Mouse (Mus musculus) forebrain, embryonic 11.5 days (tissue): ENCODE measurements around the gene Meig1. TPM values are rescaled to one million over a fixed set of nuclear protein-coding genes. Genes with fewer than 3 reads are reported as not detected.

Experiments
- ATAC-seq: fragments of 200-750 bp; cut with Nextera tagmentation; replicated peaks from 2 replicates; pipeline ENCODE4 v1.8.0; 2017; ENCODE audit warnings: moderate TSS enrichment; ENCODE audit not compliant: low FRiP score
- DNase-seq: peaks from one replicate; pipeline ENCODE4 v3.0.0-alpha.2; 2017; ENCODE audit warnings: low spot score
- H3K27ac ChIP-seq: fragments of 300-500 bp; sonication (generic); 2 replicates; pipeline ENCODE4 v1.5.1; 2014; ENCODE audit warnings: low read depth, low read length
- H3K27me3 ChIP-seq: fragments of 300-500 bp; sonication (generic); 2 replicates; pipeline ENCODE4 v1.6.1; 2014; ENCODE audit warnings: mild to moderate bottlenecking, low read length, mixed read lengths; ENCODE audit not compliant: control insufficient read depth, insufficient read depth
- H3K36me3 ChIP-seq: fragments of 300-500 bp; sonication (generic); 2 replicates; pipeline ENCODE4 v1.6.1; 2014; ENCODE audit warnings: mild to moderate bottlenecking, low read length, moderate library complexity, mixed read lengths; ENCODE audit not compliant: control insufficient read depth, insufficient read depth
- H3K4me1 ChIP-seq: fragments of 300-500 bp; sonication (generic); replicated peaks from 2 replicates; pipeline ENCODE4 v1.6.1; 2014; ENCODE audit warnings: low read length, mixed read lengths; ENCODE audit not compliant: control insufficient read depth, insufficient read depth
- H3K4me2 ChIP-seq: fragments of 300-500 bp; sonication (generic); 2 replicates; pipeline ENCODE4 v1.6.1; 2014; ENCODE audit warnings: low read depth, mild to moderate bottlenecking, low read length, moderate library complexity, mixed read lengths; ENCODE audit not compliant: severe bottlenecking
- H3K4me3 ChIP-seq: fragments of 300-500 bp; sonication (generic); 2 replicates; pipeline ENCODE4 v1.5.1; 2014; ENCODE audit warnings: low read depth, low read length
- H3K9ac ChIP-seq: fragments of 300-500 bp; sonication (generic); 2 replicates; pipeline ENCODE4 v1.6.1; 2014; ENCODE audit warnings: low read length
- H3K9me3 ChIP-seq: fragments of 300-500 bp; sonication (generic); 2 replicates; pipeline ENCODE4 v1.6.1; 2016; ENCODE audit warnings: low read length, mixed read lengths; ENCODE audit not compliant: control insufficient read depth
- WGBS: fragments of 180-500 bp; shearing (Covaris S2); extraction: QIAGEN DNeasy Blood & Tissue Kit; methylation state at CpG from one replicate; pipeline ENCODE4 v1.1.7; 2014; 5-methylcytosine and 5-hydroxymethylcytosine counted together
- polyA plus RNA-seq: library from polyadenylated mRNA; unstranded; fragments of >200 nt; fragmentation: Nextera tagmentation; extraction: Ambion mirVana; gene quantifications from 2 replicates; pipeline ENCODE4 v1.2.1, GENCODE M21; 2014

The Meig1 gene
- polyA plus RNA-seq, 1 experiment from 2014 or later, result 0.53 TPM

- ATAC-seq (no peak), DNase-seq (no peak)
- no peak overlapping the region for H3K27ac ChIP-seq
- H3K4me1 ChIP-seq, result no peaks in the 10 kb centered on the region; the same call in 1 of the 2 replicates
- peak overlapping the region; percentile 93 for H3K4me2 ChIP-seq
- peak overlapping the region; percentile 65 for H3K4me3 ChIP-seq
- no peaks in the 10 kb centered on the region for H3K9me3 ChIP-seq
- 13% methylated on average over 9 of the region's 10 CpGs for WGBS
- H3K27me3 ChIP-seq, result no peaks in the 10 kb centered on the region
- peak overlapping the region; percentile 60 for H3K9ac ChIP-seq
- H3K36me3 ChIP-seq, result no peaks in the 10 kb centered on the region
Observed at GRCm38 (mm10) chr2:3424579-3424910, 2.1 kb upstream of the Meig1 start.

GRCm38 (mm10) chr2:3423841-3424578 lies 1.6 kb upstream of the Meig1 start, which contains the start of gene Dclre1c:
Dclre1c (plus strand) TSS chr2:3424131.
- Histone ChIP-seq H3K36me3 (no peaks in the 10 kb centered on the region), H3K27me3 (no peaks in the 10 kb centered on the region), H3K27ac (no peak within 1 kb of the TSS), H3K4me3 (peak within 1 kb of the TSS; percentile 65), H3K9ac (peak within 1 kb of the TSS; percentile 60), H3K9me3 (no peaks in the 10 kb centered on the region), H3K4me2 (peak within 1 kb of the TSS; percentile 93), H3K4me1 (no peaks in the 10 kb centered on the region; the same call in 1 of the 2 replicates)
- ATAC-seq, result peak; percentile 99
- WGBS, result 1% methylated on average over 29 of the region's 29 CpGs
- peak; percentile 92 for DNase-seq

GRCm38 (mm10) chr2:3420157-3420556 lies 2.3 kb downstream of the Meig1 start:
- peaks cover 6% of the 10 kb centered on the region; the same call in 1 of the 2 replicates for H3K27me3 ChIP-seq
- DNase-seq, result no peak
- no peaks in the 10 kb centered on the region for H3K36me3 ChIP-seq
- H3K27ac ChIP-seq, result no peak overlapping the region
- no peak for ATAC-seq
- H3K4me2 ChIP-seq, result no peak overlapping the region
- H3K9ac ChIP-seq, result no peak overlapping the region
- H3K9me3 ChIP-seq, result no peaks in the 10 kb centered on the region
- 49% methylated on average over 4 of the region's 4 CpGs for WGBS
- peaks cover 4% of the 10 kb centered on the region for H3K4me1 ChIP-seq
- no peak overlapping the region for H3K4me3 ChIP-seq

GRCm38 (mm10) chr2:3418883-3419431 lies 3.5 kb downstream of the Meig1 start:
- Histone ChIP-seq H3K4me3 (peak overlapping the region; percentile 47), H3K9me3 (no peaks in the 10 kb centered on the region), H3K36me3 (no peaks in the 10 kb centered on the region), H3K27me3 (peaks cover 6% of the 10 kb centered on the region; the same call in 1 of the 2 replicates), H3K27ac (no peak overlapping the region), H3K4me2 (peak overlapping the region; percentile 78), H3K9ac (peak overlapping the region; percentile 39; the same call in 1 of the 2 replicates), H3K4me1 (peaks cover 4% of the 10 kb centered on the region; the same call in 1 of the 2 replicates)
- peak; percentile 94 for ATAC-seq
- 2% methylated on average over 38 of the region's 38 CpGs for WGBS
- DNase-seq, result peak; percentile 97

GRCm38 (mm10) chr2:3415676-3416075 lies 6.8 kb downstream of the Meig1 start:
- peaks cover 6% of the 10 kb centered on the region; the same call in 1 of the 2 replicates for H3K27me3 ChIP-seq
- ATAC-seq (no peak), DNase-seq (no peak)
- no peak overlapping the region for H3K4me2 ChIP-seq
- no peaks in the 10 kb centered on the region for H3K36me3 ChIP-seq
- no peak overlapping the region for H3K9ac ChIP-seq
- H3K9me3 ChIP-seq, result no peaks in the 10 kb centered on the region
- H3K4me1 ChIP-seq, result peaks cover 4% of the 10 kb centered on the region; the same call in 1 of the 2 replicates
- H3K27ac ChIP-seq, result no peak overlapping the region
- no peak overlapping the region for H3K4me3 ChIP-seq
- 60% methylated on average over 1 of the region's 1 CpGs for WGBS

- Histone ChIP-seq H3K27ac (no peak overlapping the region), H3K9me3 (no peaks in the 10 kb centered on the region), H3K4me1 (peaks cover 4% of the 10 kb centered on the region; the same call in 1 of the 2 replicates), H3K27me3 (peaks cover 6% of the 10 kb centered on the region; the same call in 1 of the 2 replicates), H3K4me2 (no peak overlapping the region), H3K9ac (no peak overlapping the region), H3K36me3 (no peaks in the 10 kb centered on the region), H3K4me3 (no peak overlapping the region)
- DNase-seq, result peak; percentile 79
- 34% methylated on average over 4 of the region's 4 CpGs for WGBS
- no peak for ATAC-seq
Observed at GRCm38 (mm10) chr2:3414241-3414640, 8.2 kb downstream of the Meig1 start.

- 83% methylated on average over 7 of the region's 7 CpGs for WGBS
- no peaks in the 10 kb centered on the region for H3K36me3 ChIP-seq
- H3K9me3 ChIP-seq, result no peaks in the 10 kb centered on the region
- no peaks in the 10 kb centered on the region for H3K4me1 ChIP-seq
- H3K4me2 ChIP-seq, result no peak overlapping the region
- H3K27ac ChIP-seq, result no peak overlapping the region
- DNase-seq, result no peak
- H3K4me3 ChIP-seq, result no peak overlapping the region
- H3K9ac ChIP-seq, result no peak overlapping the region
- H3K27me3 ChIP-seq, result no peaks in the 10 kb centered on the region
- ATAC-seq, result no peak
Observed at GRCm38 (mm10) chr2:3407756-3408155, 14.7 kb downstream of the Meig1 start.

GRCm38 (mm10) chr2:3405981-3406380 lies 16.5 kb downstream of the Meig1 start:
- ATAC-seq, result no peak
- H3K9me3 ChIP-seq, result no peaks in the 10 kb centered on the region
- H3K27ac ChIP-seq, result no peak overlapping the region
- no peak overlapping the region for H3K4me3 ChIP-seq
- no peak for DNase-seq
- WGBS, result 88% methylated on average over 4 of the region's 4 CpGs
- no peak overlapping the region for H3K9ac ChIP-seq
- H3K4me1 ChIP-seq, result no peaks in the 10 kb centered on the region
- H3K36me3 ChIP-seq, result no peaks in the 10 kb centered on the region
- H3K27me3 ChIP-seq, result no peaks in the 10 kb centered on the region
- no peak overlapping the region for H3K4me2 ChIP-seq
